Mouse (Mus musculus) 3134 (cell line): Measurements from ENCODE around the gene Sike1.

Source experiments
- DNase-seq: peaks from one replicate; pipeline ENCODE4 v3.0.0-alpha.2; 2011; ENCODE audit warnings: low spot score; ENCODE audit not compliant: insufficient read length; ENCODE audit errors: extremely low read depth

Gene Sike1

GRCm38 (mm10) chr3:102995605-102996321 is at the start of gene Sike1:
Gene Sike1 (plus strand): TSS chr3:102995708.
- DNase-seq: peak; percentile 94

- no peak for DNase-seq
Observed at GRCm38 (mm10) chr3:102946312-102946711, 49.2 kb upstream of the Sike1 start.

- no peak for DNase-seq
Observed at GRCm38 (mm10) chr3:102946861-102947260, 48.6 kb upstream of the Sike1 start.

- no peak for DNase-seq
Observed at GRCm38 (mm10) chr3:102954476-102954875, 41.0 kb upstream of the Sike1 start.

- DNase-seq: no peak
Observed at GRCm38 (mm10) chr3:102955143-102955542, 40.4 kb upstream of the Sike1 start.

GRCm38 (mm10) chr3:102955596-102955995 is 39.9 kb upstream of the Sike1 start:
- DNase-seq: no peak

- DNase-seq: no peak
Observed at GRCm38 (mm10) chr3:102964033-102964432, 31.5 kb upstream of the Sike1 start, which contains the start of gene Nr1h5. Gene Nr1h5 (minus strand): TSS chr3:102964133.

GRCm38 (mm10) chr3:102970067-102970466 is 25.4 kb upstream of the Sike1 start:
- DNase-seq: no peak

GRCm38 (mm10) chr3:102970508-102970907 is 25.0 kb upstream of the Sike1 start:
- no peak for DNase-seq

- no peak for DNase-seq
Observed at GRCm38 (mm10) chr3:102976906-102977305, 18.6 kb upstream of the Sike1 start.

GRCm38 (mm10) chr3:102979550-102980348 is 15.8 kb upstream of the Sike1 start:
- no peak for DNase-seq

- DNase-seq: no peak
Observed at GRCm38 (mm10) chr3:102980349-102980736, 15.2 kb upstream of the Sike1 start.

- no peak for DNase-seq
Observed at GRCm38 (mm10) chr3:102991041-102991440, 4.5 kb upstream of the Sike1 start.

GRCm38 (mm10) chr3:102992936-102993335 is 2.6 kb upstream of the Sike1 start:
- DNase-seq: peak; percentile 32

GRCm38 (mm10) chr3:102995233-102995604 is 289 bp upstream of the Sike1 start:
- no peak for DNase-seq

- no peak for DNase-seq
Observed at GRCm38 (mm10) chr3:102997036-102997435, 1.5 kb downstream of the Sike1 start.

- DNase-seq: no peak
Observed at GRCm38 (mm10) chr3:102997591-102997990, 2.1 kb downstream of the Sike1 start.

- DNase-seq: no peak
Observed at GRCm38 (mm10) chr3:103001595-103001994, 6.1 kb downstream of the Sike1 start.

GRCm38 (mm10) chr3:103017350-103017749 is 21.8 kb downstream of the Sike1 start:
- no peak for DNase-seq

- DNase-seq: no peak
Observed at GRCm38 (mm10) chr3:103019462-103019861, 24.0 kb downstream of the Sike1 start.

GRCm38 (mm10) chr3:103020249-103020942 is 24.9 kb downstream of the Sike1 start, which contains the start of gene Csde1:
Gene Csde1 (plus strand): TSS chr3:103020426.
- peak; percentile 99 for DNase-seq
